Mouse (Mus musculus) embryonic facial prominence, embryonic 13.5 days (tissue): ENCODE data around the gene Dact3. TPM values are rescaled to one million over a fixed set of nuclear protein-coding genes. Genes with fewer than 3 reads are reported as not detected.

Experiments
- ATAC-seq: fragments of 200-750 bp; cut with Nextera tagmentation; 2 replicates; pipeline ENCODE4 v1.8.0; 2017; ENCODE audit warnings: low read depth; ENCODE audit not compliant: insufficient number of reproducible peaks, insufficient read depth, low FRiP score, low TSS enrichment
- H3K27ac ChIP-seq: fragments of 300-500 bp; sonication (generic); 2 replicates; pipeline ENCODE4 v1.5.1; 2015; ENCODE audit warnings: moderate library complexity, mild to moderate bottlenecking, inconsistent platforms
- H3K27me3 ChIP-seq: fragments of 300-500 bp; sonication (generic); 2 replicates; pipeline ENCODE4 v1.6.1; 2015; ENCODE audit warnings: mild to moderate bottlenecking, inconsistent platforms
- H3K36me3 ChIP-seq: fragments of 300-500 bp; sonication (generic); 2 replicates; pipeline ENCODE4 v1.6.1; 2015; ENCODE audit warnings: mild to moderate bottlenecking, inconsistent platforms
- H3K4me1 ChIP-seq: fragments of 300-500 bp; sonication (generic); 2 replicates; pipeline ENCODE4 v1.6.1; 2015; ENCODE audit warnings: inconsistent platforms
- H3K4me2 ChIP-seq: fragments of 300-500 bp; sonication (generic); 2 replicates; pipeline ENCODE4 v1.6.1; 2015; ENCODE audit warnings: moderate library complexity, mild to moderate bottlenecking, inconsistent platforms
- H3K4me3 ChIP-seq: fragments of 300-500 bp; sonication (generic); 2 replicates; pipeline ENCODE4 v1.5.1; 2015; ENCODE audit warnings: mild to moderate bottlenecking, inconsistent platforms
- H3K9ac ChIP-seq: fragments of 300-500 bp; sonication (generic); 2 replicates; pipeline ENCODE4 v1.6.1; 2015; ENCODE audit warnings: mild to moderate bottlenecking, inconsistent platforms
- H3K9me3 ChIP-seq: fragments of 300-500 bp; sonication (generic); 2 replicates; pipeline ENCODE4 v1.6.1; 2016; ENCODE audit warnings: inconsistent platforms
- WGBS: fragments of 180-500 bp; shearing (Covaris S2); methylation state at CpG from one replicate; pipeline ENCODE4 v1.1.7; 2015; ENCODE audit warnings: mixed read lengths; 5-methylcytosine and 5-hydroxymethylcytosine counted together
- polyA plus RNA-seq: library from polyadenylated mRNA; unstranded; fragments of >200 nt; fragmentation: Nextera tagmentation; extraction: Ambion mirVana; gene quantifications from 2 replicates; pipeline ENCODE4 v1.2.1, GENCODE M21; 2015

Gene Dact3
- polyA plus RNA-seq, result 4.9 TPM in 2 replicates

DNA sequence AGATGAGACGGTGACA lies at the start of gene Dact3:
TSS of gene Dact3 (plus strand) at position 8 of the 16 bp plus-strand sequence.
- H3K36me3 ChIP-seq, result peaks cover 32% of the 10 kb centered on the region
- no peaks in the 10 kb centered on the region for H3K27me3 ChIP-seq
- H3K27ac ChIP-seq, result peak within 1 kb of the TSS; percentile 94
- peak within 1 kb of the TSS; percentile 91 for H3K9ac ChIP-seq
- ATAC-seq, result no peak
- WGBS, result 0% methylated on average over 1 of the region's 1 CpGs
- peaks cover 18% of the 10 kb centered on the region for H3K4me1 ChIP-seq
- H3K9me3 ChIP-seq, result no peaks in the 10 kb centered on the region
- peak within 1 kb of the TSS; percentile 80 for H3K4me2 ChIP-seq
- H3K4me3 ChIP-seq, result peak within 1 kb of the TSS; percentile 85

DNA sequence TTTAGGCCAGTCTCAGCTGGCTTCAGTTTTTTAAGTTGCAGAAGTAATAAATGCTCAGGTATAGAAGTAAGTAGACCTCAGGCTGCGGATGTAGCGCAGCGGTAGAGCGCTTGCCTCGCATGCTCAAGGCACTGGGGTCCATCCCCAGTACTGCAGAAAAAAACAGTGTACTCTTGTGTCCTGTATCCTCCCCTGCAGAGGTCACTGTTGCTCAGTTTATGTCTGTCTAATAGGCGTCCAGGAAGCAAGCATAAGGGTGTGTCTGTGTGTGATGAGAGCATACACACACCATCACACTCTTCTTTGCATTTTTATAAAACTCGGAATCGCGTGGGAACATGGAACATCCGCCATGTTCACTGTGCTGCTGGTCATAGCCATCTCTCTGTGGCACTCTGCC lies 49.3 kb upstream of the Dact3 start:
- no peak overlapping the region for H3K27ac ChIP-seq
- 81% methylated on average over 10 of the region's 10 CpGs for WGBS

GRCm38 (mm10) chr7:16826571-16826970 lies 48.5 kb upstream of the Dact3 start:
- Histone ChIP-seq H3K4me3 (no peak overlapping the region), H3K9ac (no peak overlapping the region), H3K4me1 (peaks cover 13% of the 10 kb centered on the region; the same call in 1 of the 2 replicates), H3K4me2 (no peak overlapping the region), H3K27ac (no peak overlapping the region), H3K9me3 (no peaks in the 10 kb centered on the region), H3K36me3 (peaks cover 97% of the 10 kb centered on the region), H3K27me3 (no peaks in the 10 kb centered on the region)
- WGBS, result 72% methylated on average over 5 of the region's 5 CpGs
- ATAC-seq, result no peak

More for the DNA sequence above, 49.3 kb upstream of the Dact3 start:
- H3K9me3 ChIP-seq, result no peaks in the 10 kb centered on the region
- H3K27me3 ChIP-seq, result no peaks in the 10 kb centered on the region
- H3K4me1 ChIP-seq, result peaks cover 21% of the 10 kb centered on the region
- ATAC-seq, result no peak
- no peak overlapping the region for H3K4me3 ChIP-seq
- H3K9ac ChIP-seq, result no peak overlapping the region
- H3K36me3 ChIP-seq, result peaks cover 89% of the 10 kb centered on the region
- no peak overlapping the region for H3K4me2 ChIP-seq

- H3K9ac ChIP-seq, result no peak overlapping the region
- H3K36me3 ChIP-seq, result peaks cover 99% of the 10 kb centered on the region
- WGBS, result 76% methylated on average over 4 of the region's 4 CpGs
- no peak overlapping the region for H3K4me3 ChIP-seq
- no peaks in the 10 kb centered on the region for H3K9me3 ChIP-seq
- H3K27ac ChIP-seq, result no peak overlapping the region
- no peak for ATAC-seq
- H3K27me3 ChIP-seq, result no peaks in the 10 kb centered on the region
- H3K4me2 ChIP-seq, result no peak overlapping the region
- H3K4me1 ChIP-seq, result peaks cover 10% of the 10 kb centered on the region; the same call in 1 of the 2 replicates
Measured at GRCm38 (mm10) chr7:16827274-16827673, 47.8 kb upstream of the Dact3 start.

- WGBS, result 86% methylated on average over 9 of the region's 9 CpGs
- Histone ChIP-seq H3K27ac (no peak overlapping the region), H3K4me2 (no peak overlapping the region), H3K9ac (no peak overlapping the region), H3K4me3 (no peak overlapping the region), H3K4me1 (peaks cover 7% of the 10 kb centered on the region; the same call in 1 of the 2 replicates), H3K36me3 (peaks cover 98% of the 10 kb centered on the region), H3K9me3 (no peaks in the 10 kb centered on the region), H3K27me3 (no peaks in the 10 kb centered on the region)
- no peak for ATAC-seq
Measured at GRCm38 (mm10) chr7:16830449-16830848, 44.7 kb upstream of the Dact3 start.

- no peaks in the 10 kb centered on the region for H3K27me3 ChIP-seq
- peaks cover 78% of the 10 kb centered on the region for H3K36me3 ChIP-seq
- no peak overlapping the region for H3K27ac ChIP-seq
- no peak overlapping the region for H3K4me3 ChIP-seq
- WGBS, result 94% methylated on average over 18 of the region's 18 CpGs
- H3K9me3 ChIP-seq, result no peaks in the 10 kb centered on the region
- ATAC-seq, result no peak
- H3K4me2 ChIP-seq, result no peak overlapping the region
- peaks cover 10% of the 10 kb centered on the region; the same call in 1 of the 2 replicates for H3K4me1 ChIP-seq
- H3K9ac ChIP-seq, result 0 out of 2 replicates have a peak overlapping the region, but pooled peaks have one; percentile 27
Measured at GRCm38 (mm10) chr7:16837916-16838803, 37.0 kb upstream of the Dact3 start.

DNA sequence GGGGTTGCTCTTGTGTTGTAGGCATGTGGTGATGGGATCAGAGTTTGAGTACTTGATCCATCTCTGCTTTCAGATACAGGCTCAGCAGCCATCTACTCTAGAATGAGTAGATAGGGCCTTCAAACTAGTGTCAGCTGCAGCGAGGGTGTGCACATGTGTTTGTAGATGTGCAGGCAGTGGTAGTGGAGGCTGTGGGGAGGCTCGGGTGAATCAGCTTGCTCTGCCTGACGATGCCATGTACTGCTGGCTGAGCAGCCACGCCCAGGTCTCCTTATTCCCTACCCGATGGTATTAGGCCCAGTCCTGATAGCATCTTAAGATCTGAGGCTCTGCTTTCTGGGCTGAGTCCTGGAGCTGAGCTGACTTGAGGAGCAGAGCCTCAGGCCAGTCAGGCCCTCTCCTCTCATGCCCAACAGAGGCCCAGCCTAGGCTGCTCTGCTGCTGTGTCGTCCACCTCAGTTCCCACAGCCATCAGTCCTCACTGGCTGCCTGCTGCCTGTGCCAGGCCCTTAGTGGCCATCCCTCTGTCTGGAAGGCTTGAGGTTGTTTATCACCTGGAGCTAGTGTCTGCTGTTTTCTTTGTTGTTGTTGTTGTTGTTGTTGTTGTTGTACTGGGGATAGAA lies 36.2 kb upstream of the Dact3 start:
- Histone ChIP-seq H3K9me3 (no peaks in the 10 kb centered on the region), H3K4me3 (no peak overlapping the region), H3K36me3 (peaks cover 71% of the 10 kb centered on the region), H3K9ac (0 out of 2 replicates have a peak overlapping the region, but pooled peaks have one; percentile 27), H3K4me2 (no peak overlapping the region), H3K27ac (no peak overlapping the region), H3K27me3 (no peaks in the 10 kb centered on the region), H3K4me1 (peaks cover 14% of the 10 kb centered on the region)
- WGBS, result 70% methylated on average over 6 of the region's 6 CpGs
- no peak for ATAC-seq

DNA sequence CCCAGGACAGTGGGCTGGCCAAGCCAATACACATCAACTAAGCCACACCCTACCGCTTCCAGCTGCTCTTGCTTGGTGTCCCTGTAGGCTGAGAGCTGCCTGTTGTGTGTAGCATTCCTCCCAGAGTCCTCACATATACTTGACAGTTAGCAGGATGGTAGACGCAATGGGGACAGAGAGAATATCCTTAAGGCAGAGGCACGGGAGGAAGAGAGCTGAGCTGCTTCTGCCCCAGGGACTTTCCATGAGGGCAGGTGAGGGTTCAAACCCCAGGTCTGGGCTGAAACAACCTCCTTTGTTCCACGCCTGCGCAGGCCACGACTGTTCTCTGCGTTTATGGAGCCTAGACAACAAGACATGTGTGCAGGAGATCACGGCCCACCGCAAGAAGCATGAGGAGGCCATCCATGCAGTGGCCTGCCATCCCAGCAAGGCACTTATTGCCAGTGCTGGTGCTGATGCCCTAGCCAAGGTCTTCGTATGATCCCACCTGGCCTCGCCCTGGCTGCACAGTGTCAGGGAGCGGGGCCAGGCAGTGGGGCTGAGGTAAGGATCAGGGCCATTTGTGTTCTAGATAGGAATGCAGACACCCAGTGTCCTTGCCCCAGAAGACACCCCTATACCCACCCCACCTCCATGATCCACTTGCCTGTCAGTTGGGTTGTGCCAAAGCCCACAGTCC lies 35.5 kb upstream of the Dact3 start:
- Histone ChIP-seq H3K36me3 (peaks cover 64% of the 10 kb centered on the region), H3K9ac (no peak overlapping the region), H3K4me3 (no peak overlapping the region), H3K9me3 (no peaks in the 10 kb centered on the region), H3K4me1 (peaks cover 20% of the 10 kb centered on the region), H3K27me3 (no peaks in the 10 kb centered on the region), H3K4me2 (no peak overlapping the region), H3K27ac (no peak overlapping the region)
- no peak for ATAC-seq
- WGBS, result 92% methylated on average over 12 of the region's 12 CpGs

GRCm38 (mm10) chr7:16840109-16840491 lies 35.0 kb upstream of the Dact3 start:
- 88% methylated on average over 2 of the region's 2 CpGs for whole genome bisulfite sequencing
- Histone ChIP-seq H3K9me3 (no peaks in the 10 kb centered on the region), H3K27ac (no peak overlapping the region), H3K36me3 (peaks cover 59% of the 10 kb centered on the region), H3K4me1 (peaks cover 25% of the 10 kb centered on the region), H3K9ac (no peak overlapping the region), H3K4me2 (no peak overlapping the region), H3K4me3 (no peak overlapping the region), H3K27me3 (no peaks in the 10 kb centered on the region)
- ATAC-seq, result no peak

DNA sequence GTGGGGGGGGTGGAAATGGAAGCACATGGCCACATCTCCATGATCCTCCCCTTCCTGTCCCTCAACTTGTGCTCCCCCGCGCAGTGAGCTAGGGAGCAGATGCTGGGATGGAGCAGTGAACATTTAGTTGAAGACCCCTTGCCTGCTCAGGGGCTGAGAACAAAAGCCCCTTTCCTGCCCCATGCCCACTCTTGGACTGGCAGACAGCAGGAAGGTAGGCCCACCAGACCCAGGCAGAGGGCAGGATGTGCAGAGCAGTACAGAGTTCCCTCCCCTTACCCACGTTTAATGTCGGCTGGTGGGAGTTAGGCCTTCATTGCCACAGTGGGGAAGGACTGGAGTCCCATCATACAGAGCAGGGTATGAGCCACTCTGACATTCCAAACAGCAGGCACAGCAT lies 34.0 kb upstream of the Dact3 start:
- ATAC-seq, result no peak
- Histone ChIP-seq H3K4me1 (peaks cover 35% of the 10 kb centered on the region), H3K9ac (no peak overlapping the region), H3K36me3 (peaks cover 53% of the 10 kb centered on the region), H3K4me2 (no peak overlapping the region), H3K9me3 (no peaks in the 10 kb centered on the region), H3K27me3 (no peaks in the 10 kb centered on the region), H3K4me3 (no peak overlapping the region), H3K27ac (peak overlapping the region; percentile 90)
- WGBS, result 82% methylated on average over 4 of the region's 4 CpGs

- Histone ChIP-seq H3K9me3 (no peaks in the 10 kb centered on the region), H3K27ac (peak overlapping the region; percentile 90), H3K4me1 (peaks cover 35% of the 10 kb centered on the region), H3K27me3 (no peaks in the 10 kb centered on the region), H3K4me2 (peak overlapping the region; percentile 94), H3K36me3 (peaks cover 49% of the 10 kb centered on the region), H3K4me3 (peak overlapping the region; percentile 63; the same call in 1 of the 2 replicates), H3K9ac (0 out of 2 replicates have a peak overlapping the region, but pooled peaks have one; percentile 87)
- no peak for ATAC-seq
- WGBS, result 40% methylated on average over 11 of the region's 11 CpGs
Measured at GRCm38 (mm10) chr7:16841561-16842560, 33.3 kb upstream of the Dact3 start.
